Mouse (Mus musculus) cerebellum, adult 2 months (tissue): Measurements from ENCODE around the gene Il23a. TPM values are rescaled to one million over a fixed set of nuclear protein-coding genes. Genes with fewer than 3 reads are reported as not detected.
"Not testable (repeated sequence)": the region's sequence is repeated elsewhere in the genome, so short reads cannot be mapped to it uniquely, and the experiment has no call there.

Source experiments
- DNase-seq, 2 experiments: peaks; one replicate each; pipeline ENCODE4 v3.0.0; 2021
- H3K27ac ChIP-seq: fragments of 200-500 bp; 2 replicates; pipeline ENCODE4 v1.5.1; 2012; ENCODE audit warnings: low read length, control low read depth, inconsistent platforms; ENCODE audit not compliant: insufficient read depth
- H3K27me3 ChIP-seq: fragments of 200-500 bp; 2 replicates; pipeline ENCODE4 v1.6.1; 2012; ENCODE audit warnings: inconsistent platforms, mild to moderate bottlenecking, low read length, moderate library complexity; ENCODE audit not compliant: control insufficient read depth, insufficient read depth
- H3K4me1 ChIP-seq: fragments of 200-500 bp; 2 replicates; pipeline ENCODE4 v1.6.1; 2011; ENCODE audit warnings: low read length; ENCODE audit not compliant: control insufficient read depth, insufficient read depth
- H3K4me3 ChIP-seq: fragments of 200-500 bp; replicated peaks from 2 replicates; pipeline ENCODE3; 2011; ENCODE audit warnings: mild to moderate bottlenecking, low read depth, low read length, control low read depth; ENCODE audit not compliant: insufficient read depth
- CTCF ChIP-seq: fragments of 200-500 bp; IDR thresholded peaks from 2 replicates; pipeline ENCODE4 v1.5.1; 2011; ENCODE audit warnings: low read depth, mild to moderate bottlenecking, control low read depth, low read length, moderate library complexity, borderline replicate concordance; ENCODE audit not compliant: insufficient read depth
- POLR2A ChIP-seq: fragments of 200-500 bp; IDR thresholded peaks from 2 replicates; pipeline ENCODE4 v1.6.1; 2011; ENCODE audit warnings: low read length, control low read depth, borderline replicate concordance; ENCODE audit not compliant: insufficient read depth
- WGBS: fragments of 180-500 bp; shearing (Covaris S2); methylation state at CpG from one replicate; pipeline ENCODE4 v1.1.7; 2018; 5-methylcytosine and 5-hydroxymethylcytosine counted together
- polyA plus RNA-seq: library from polyadenylated mRNA; depleted of rRNA; stranded (reverse); fragments of >200 nt; gene quantifications from 2 replicates; pipeline ENCODE4 v1.2.3, GENCODE M21; 2012

The Il23a gene
- polyA plus RNA-seq, 1 experiment: 1.2 TPM

DNA sequence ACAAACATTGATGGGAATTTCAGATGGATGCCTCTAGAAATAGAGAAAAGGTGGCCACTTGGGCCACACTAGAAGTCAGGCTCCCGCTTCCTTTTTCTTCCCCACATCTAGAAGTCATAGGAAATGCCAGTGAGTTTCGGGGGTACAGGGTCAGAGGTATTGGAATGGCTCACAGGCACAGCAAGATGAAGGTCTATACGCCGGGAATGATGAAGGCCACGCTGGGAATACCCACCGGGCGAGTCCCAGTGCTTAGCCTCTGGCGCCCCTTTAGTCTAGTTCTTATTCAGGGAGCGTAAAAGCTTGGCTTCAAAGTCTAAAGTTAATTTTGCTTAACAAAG is 4.2 kb upstream of the Il23a start:
- Histone ChIP-seq H3K27me3 (no peaks in the 10 kb centered on the region), H3K4me1 (peaks cover 14% of the 10 kb centered on the region), H3K4me3 (peak overlapping the region; percentile 92), H3K27ac (peak overlapping the region; percentile 92)
- no peak for TF ChIP-seq CTCF
- DNase-seq: no peak
- WGBS: under 1% methylated on average over 9 of the region's 9 CpGs

- peak in 1 of 2 experiments; percentile 29 for DNase-seq
- WGBS: 23% methylated on average over 3 of the region's 3 CpGs
- Histone ChIP-seq H3K27me3 (no peaks in the 10 kb centered on the region), H3K4me3 (peak overlapping the region; percentile 92), H3K27ac (peak overlapping the region; percentile 92; the same call in 1 of the 2 replicates), H3K4me1 (peaks cover 18% of the 10 kb centered on the region)
- TF ChIP-seq POLR2A (no peak), CTCF (no peak)
Observed at GRCm38 (mm10) chr10:128302357-128302756, 3.8 kb upstream of the Il23a start.

DNA sequence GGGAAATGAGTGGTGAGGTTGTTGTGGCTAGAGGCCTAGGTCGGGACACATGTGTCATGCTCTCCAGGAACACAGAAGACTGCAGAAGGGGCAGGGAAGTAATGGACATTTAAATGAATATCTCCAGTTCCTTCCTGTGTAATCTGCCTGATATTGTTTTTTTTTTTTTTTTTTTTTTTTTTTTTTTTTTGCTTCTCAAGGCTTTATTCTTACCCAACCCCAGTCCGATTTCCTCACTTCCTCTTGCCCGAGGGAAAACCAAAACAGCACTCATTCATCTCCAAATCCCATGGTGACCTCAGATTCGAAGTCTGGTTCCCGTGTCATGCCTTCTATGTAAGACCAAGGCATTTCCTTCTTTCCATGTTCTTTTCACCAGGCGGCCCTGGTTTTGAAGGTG is 309 bp downstream of the Il23a start:
- DNase-seq: no peak
- Histone ChIP-seq H3K27ac (peak overlapping the region; percentile 52; the same call in 1 of the 2 replicates), H3K4me1 (peaks cover 11% of the 10 kb centered on the region), H3K27me3 (no peaks in the 10 kb centered on the region), H3K4me3 (no peak overlapping the region)
- TF ChIP-seq POLR2A: no peak
- TF ChIP-seq CTCF: no peak
- 86% methylated on average over 6 of the region's 6 CpGs for WGBS

DNA sequence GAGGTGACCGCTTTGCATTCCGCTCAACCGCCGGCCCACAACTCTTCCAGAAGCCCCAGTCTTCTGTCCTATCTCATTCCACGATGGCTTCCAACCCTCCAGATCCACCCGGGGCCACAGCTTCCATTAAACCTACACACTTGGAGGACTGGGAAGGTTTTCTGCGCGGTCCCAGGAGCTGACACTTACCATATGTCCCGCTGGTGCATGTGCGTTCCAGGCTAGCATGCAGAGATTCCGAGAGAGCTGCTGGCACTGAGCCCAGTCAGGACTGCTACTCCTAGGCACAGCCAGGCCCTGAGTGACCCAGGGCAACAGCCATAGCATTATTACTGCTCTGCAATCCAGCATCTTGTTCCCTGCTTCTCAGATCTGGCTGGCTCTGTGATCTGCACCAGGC is 930 bp downstream of the Il23a start:
- Histone ChIP-seq H3K27ac (peak overlapping the region; percentile 52), H3K27me3 (no peaks in the 10 kb centered on the region), H3K4me1 (peaks cover 11% of the 10 kb centered on the region), H3K4me3 (no peak overlapping the region)
- TF ChIP-seq CTCF: no peak
- no peak for TF ChIP-seq POLR2A
- WGBS: 30% methylated on average over 11 of the region's 11 CpGs
- peak; percentile 72 to 75 for DNase-seq

DNA sequence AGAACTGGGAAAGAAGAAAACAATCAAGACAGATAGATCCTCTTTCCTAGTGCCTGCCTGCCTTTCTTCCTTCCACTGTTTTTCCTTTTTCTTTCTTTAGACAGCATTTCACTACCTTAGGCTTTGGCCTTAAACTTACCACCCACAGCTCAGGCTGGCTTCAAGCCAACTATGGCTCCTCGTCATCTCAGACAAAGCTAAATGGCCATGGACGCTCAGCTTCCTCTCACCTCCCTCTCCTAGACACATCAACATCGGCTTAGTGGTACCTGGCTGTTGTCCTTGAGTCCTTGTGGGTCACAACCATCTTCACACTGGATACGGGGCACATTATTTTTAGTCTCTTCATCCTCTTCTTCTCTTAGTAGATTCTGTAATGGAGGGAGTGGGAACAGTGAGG is 1.3 kb downstream of the Il23a start:
- H3K27me3 ChIP-seq: no peaks in the 10 kb centered on the region
- H3K4me1 ChIP-seq: peaks cover 11% of the 10 kb centered on the region
- no peak overlapping the region for H3K4me3 ChIP-seq
- 14% methylated on average over 4 of the region's 4 CpGs for WGBS
- DNase-seq: peak; percentile 63 to 75
- TF ChIP-seq CTCF: no peak
- peak overlapping the region; percentile 52 for H3K27ac ChIP-seq

DNA sequence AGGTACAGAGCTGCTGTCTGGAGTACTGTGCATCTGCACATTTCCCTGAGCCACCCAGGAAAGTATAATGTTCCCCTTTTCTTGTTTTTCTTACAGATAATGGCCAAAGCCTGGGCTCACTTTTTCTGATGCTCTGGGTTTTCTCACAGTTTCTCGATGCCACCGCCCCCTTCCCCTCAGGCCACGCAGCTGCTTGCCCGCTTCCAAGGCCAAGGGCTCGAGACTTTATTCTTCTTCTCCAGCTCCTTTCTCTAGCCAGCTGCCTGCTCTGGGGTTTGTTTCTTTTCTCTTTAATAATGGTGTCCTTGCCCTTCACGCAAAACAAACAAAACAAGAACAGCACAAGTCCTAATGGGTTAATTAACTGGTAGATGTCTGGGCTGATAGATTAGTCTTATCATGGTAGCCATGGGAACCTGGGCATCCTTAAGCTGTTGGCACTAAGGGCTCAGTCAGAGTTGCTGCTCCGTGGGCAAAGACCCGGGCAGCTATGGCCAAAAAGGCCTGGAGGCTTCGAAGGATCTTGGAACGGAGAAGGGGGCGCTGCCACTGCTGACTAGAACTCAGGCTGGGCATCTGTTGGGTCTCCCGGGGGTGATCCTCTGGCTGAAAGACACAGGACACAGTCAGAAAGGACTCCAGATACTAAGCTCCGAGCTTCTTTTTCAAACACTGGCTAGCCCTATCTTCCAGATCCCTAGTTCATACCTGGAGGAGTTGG is 2.0 kb downstream of the Il23a start:
- Histone ChIP-seq H3K27ac (0 out of 2 replicates have a peak overlapping the region, but pooled peaks have one; percentile 41), H3K27me3 (no peaks in the 10 kb centered on the region), H3K4me3 (no peak overlapping the region), H3K4me1 (peaks cover 11% of the 10 kb centered on the region)
- no peak for DNase-seq
- 39% methylated on average over 13 of the region's 13 CpGs for WGBS
- TF ChIP-seq CTCF: no peak
- no peak for TF ChIP-seq POLR2A

GRCm38 (mm10) chr10:128290594-128290993 is 8.0 kb downstream of the Il23a start:
- not testable (repeated sequence) for H3K4me3 ChIP-seq, H3K27me3 ChIP-seq
- peak; percentile 50 to 54 for DNase-seq
- peaks cover 16% of the 10 kb centered on the region for H3K4me1 ChIP-seq
- WGBS: 10% methylated on average over 1 of the region's 1 CpGs
- peak overlapping the region; percentile 73 for H3K27ac ChIP-seq

GRCm38 (mm10) chr10:128283604-128284579 is 14.7 kb downstream of the Il23a start:
- Histone ChIP-seq H3K4me3 (peak overlapping the region; percentile 26), H3K27ac (peak overlapping the region; percentile 96), H3K27me3 (no peaks in the 10 kb centered on the region), H3K4me1 (peaks cover 38% of the 10 kb centered on the region)
- 9% methylated on average over 31 of the region's 31 CpGs for WGBS
- DNase-seq: peak; percentile 98 to 99
- TF ChIP-seq CTCF (peak; percentile 69), POLR2A (peak; percentile 33; the same call in 1 of the 2 replicates)
